Mouse (Mus musculus) E14TG2a.4 (cell line): ENCODE results near the gene Lep.

Experiments used
- CTCF ChIP-seq: conservative IDR thresholded peaks from 2 replicates; pipeline ENCODE4 v1.5.1; 2014; ENCODE audit warnings: low read length
- NANOG ChIP-seq: IDR thresholded peaks from 2 replicates; pipeline ENCODE4 v1.6.1; 2014; ENCODE audit warnings: borderline replicate concordance, low read length, mixed read lengths
- POU5F1 ChIP-seq: IDR thresholded peaks from 2 replicates; pipeline ENCODE4 v1.6.1; 2014; ENCODE audit warnings: low read length, borderline replicate concordance

GRCm38 (mm10) chr6:29036698-29037097 lies 23.3 kb upstream of the Lep start:
- TF ChIP-seq CTCF (no peak), POU5F1 (no peak), NANOG (no peak)
